Mouse (Mus musculus): ENCODE results near the gene Fbxo40. TPM values are rescaled to one million over a fixed set of nuclear protein-coding genes. Genes with fewer than 3 reads are reported as not detected.

Fbxo40 gene
- polyA plus RNA-seq, 1 experiment, result 0.03 TPM

- DNase-seq (ENCODE audit: low read depth), result no peak
- TF ChIP-seq POLR2A (IDR thresholded peaks at IDR 0.05; ENCODE audit: borderline replicate concordance, extremely low read depth, insufficient read depth, insufficient read length, poor library complexity, severe bottlenecking), result no peak
- TF ChIP-seq CTCF (IDR thresholded peaks at IDR 0.05; ENCODE audit: borderline replicate concordance, extremely low read depth, insufficient read depth, insufficient read length), result no peak
These were observed 71.8 kb downstream of the Fbxo40 start for GRCm38 (mm10) chr16:36918505-36918904.

GRCm38 (mm10) chr16:36914195-36914594, 76.1 kb downstream of the Fbxo40 start:
- TF ChIP-seq POLR2A (IDR thresholded peaks at IDR 0.05; ENCODE audit: borderline replicate concordance, extremely low read depth, insufficient read depth, insufficient read length, poor library complexity, severe bottlenecking) (no peak), CTCF (IDR thresholded peaks at IDR 0.05; ENCODE audit: borderline replicate concordance, extremely low read depth, insufficient read depth, insufficient read length) (no peak)
- no peak for DNase-seq (ENCODE audit: low read depth)

Other genes with a start within 250 kb of the Fbxo40 start
- gene Slc15a2, start 205.5 kb downstream of the Fbxo40 start, polyA plus RNA-seq (2012; rRNA removed), result 23.9 and 25.2 TPM in 2 replicates
- gene Iqcb1, start 162.1 kb downstream of the Fbxo40 start, polyA plus RNA-seq (2012; rRNA removed), result 22.6 and 26.6 TPM in 2 replicates
- gene Eaf2, start 115.5 kb downstream of the Fbxo40 start, polyA plus RNA-seq (2012; rRNA removed), result 0.66 and 0.67 TPM in 2 replicates
- 45.0 and 46.2 TPM in 2 replicates for gene Golgb1, start 115.3 kb downstream of the Fbxo40 start, polyA plus RNA-seq (2012; rRNA removed)
- gene Hcls1, start 55.5 kb downstream of the Fbxo40 start, polyA plus RNA-seq (2012; rRNA removed), result 1.7 and 1.9 TPM in 2 replicates
- gene Polq, start 21.3 kb upstream of the Fbxo40 start, polyA plus RNA-seq (2012; rRNA removed), result 4.3 and 4.4 TPM in 2 replicates